Comparison of ENCODE assay signal across 7 mouse cellular contexts in the genomic region with DNA sequence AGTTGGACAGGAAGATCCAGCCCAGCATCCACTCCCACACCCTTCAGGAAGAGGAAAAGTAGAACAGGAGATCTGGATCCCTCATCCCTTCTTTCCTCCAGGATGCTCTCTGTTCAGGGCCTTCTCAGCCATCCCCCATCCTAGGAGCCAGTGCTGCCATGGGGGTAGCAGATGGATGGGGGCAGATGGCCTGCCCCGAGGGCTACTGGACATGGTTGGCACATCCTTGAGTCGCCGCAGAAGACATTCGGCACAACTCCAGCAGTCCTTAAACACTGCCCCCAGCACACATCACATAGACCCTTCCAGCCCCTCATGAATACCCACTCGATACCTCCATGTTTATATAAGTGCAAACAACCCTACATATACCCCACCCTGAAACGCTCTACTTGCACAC.
"Had no signal": no experiment of that assay in that cellular context is flagged by ENCODE, and none has a peak within 500 bp of the region (broad histone marks: within the 10 kb centered on the region; RNA-seq: fewer than 3 reads in every experiment).

No protein-coding gene starts in this region.

- ATAC-seq: midbrain, embryonic 15.5 days had no signal

- DNase-seq: kidney, postnatal 14 days; layer of hippocampus, postnatal 36 days; lung, embryonic 14.5 days; lung, postnatal 10 days; lung, postnatal 4 days; thymus, postnatal 4 days had no signal
